Mouse (Mus musculus) heart, embryonic 15.5 days (tissue): ENCODE results near the gene Tmem151a. TPM values are rescaled to one million over a fixed set of nuclear protein-coding genes. Genes with fewer than 3 reads are reported as not detected.

Source experiments
- ATAC-seq: fragments of 200-750 bp; cut with Nextera tagmentation; replicated peaks from 2 replicates; pipeline ENCODE4 v1.8.0; 2017; ENCODE audit warnings: low read depth, moderate TSS enrichment; ENCODE audit not compliant: insufficient number of reproducible peaks, insufficient read depth, low FRiP score
- H3K27ac ChIP-seq: fragments of 300-500 bp; sonication (generic); 2 replicates; pipeline ENCODE4 v1.5.1; 2015; ENCODE audit warnings: mild to moderate bottlenecking, inconsistent platforms
- H3K27me3 ChIP-seq: fragments of 300-500 bp; sonication (generic); 2 replicates; pipeline ENCODE4 v1.6.1; 2015; ENCODE audit warnings: inconsistent platforms
- H3K36me3 ChIP-seq: fragments of 300-500 bp; sonication (generic); 2 replicates; pipeline ENCODE4 v1.6.1; 2015; ENCODE audit warnings: mild to moderate bottlenecking, inconsistent platforms
- H3K4me1 ChIP-seq: fragments of 300-500 bp; sonication (generic); replicated peaks from 2 replicates; pipeline ENCODE4 v1.6.1; 2015; ENCODE audit warnings: inconsistent platforms
- H3K4me2 ChIP-seq: fragments of 300-500 bp; sonication (generic); 2 replicates; pipeline ENCODE4 v1.6.1; 2015; ENCODE audit warnings: inconsistent platforms, mild to moderate bottlenecking, moderate library complexity
- H3K4me3 ChIP-seq: fragments of 300-500 bp; sonication (generic); 2 replicates; pipeline ENCODE4 v1.5.1; 2015; ENCODE audit warnings: mild to moderate bottlenecking, inconsistent platforms
- H3K9ac ChIP-seq: fragments of 300-500 bp; sonication (generic); 2 replicates; pipeline ENCODE4 v1.6.1; 2015; ENCODE audit warnings: mild to moderate bottlenecking, inconsistent platforms
- H3K9me3 ChIP-seq: fragments of 300-500 bp; sonication (generic); replicated peaks from 2 replicates; pipeline ENCODE4 v1.6.1; 2016; ENCODE audit warnings: inconsistent platforms
- WGBS: fragments of 180-500 bp; shearing (Covaris S2); methylation state at CpG from one replicate; pipeline ENCODE4 v1.1.7; 2015; ENCODE audit warnings: mixed read lengths; 5-methylcytosine and 5-hydroxymethylcytosine counted together
- polyA plus RNA-seq: library from polyadenylated mRNA; unstranded; fragments of >200 nt; fragmentation: Nextera tagmentation; extraction: Ambion mirVana; gene quantifications from 2 replicates; pipeline ENCODE4 v1.2.1, GENCODE M21; 2015

The Tmem151a gene
- polyA plus RNA-seq, 1 experiment from 2014 or later: 3.0 TPM

- Histone ChIP-seq H3K27me3 (no peaks in the 10 kb centered on the region), H3K9ac (no peak overlapping the region), H3K4me1 (peaks cover 43% of the 10 kb centered on the region), H3K4me3 (no peak overlapping the region), H3K36me3 (no peaks in the 10 kb centered on the region), H3K27ac (no peak overlapping the region), H3K9me3 (no peaks in the 10 kb centered on the region), H3K4me2 (no peak overlapping the region)
- WGBS: 61% methylated on average over 6 of the region's 6 CpGs
- no peak for ATAC-seq
Observed at GRCm38 (mm10) chr19:5062446-5062845, 22.9 kb downstream of the Tmem151a start.

- Histone ChIP-seq H3K4me2 (no peak overlapping the region), H3K9ac (no peak overlapping the region), H3K27ac (no peak overlapping the region), H3K27me3 (no peaks in the 10 kb centered on the region), H3K9me3 (no peaks in the 10 kb centered on the region), H3K36me3 (no peaks in the 10 kb centered on the region), H3K4me1 (peaks cover 39% of the 10 kb centered on the region), H3K4me3 (no peak overlapping the region)
- WGBS: 84% methylated on average over 5 of the region's 5 CpGs
- no peak for ATAC-seq
Observed at GRCm38 (mm10) chr19:5062041-5062440, 23.3 kb downstream of the Tmem151a start.

- Histone ChIP-seq H3K27me3 (no peaks in the 10 kb centered on the region), H3K9me3 (no peaks in the 10 kb centered on the region), H3K27ac (peak overlapping the region; percentile 29; the same call in 1 of the 2 replicates), H3K4me1 (peaks cover 37% of the 10 kb centered on the region), H3K36me3 (no peaks in the 10 kb centered on the region), H3K9ac (no peak overlapping the region), H3K4me3 (no peak overlapping the region), H3K4me2 (no peak overlapping the region)
- WGBS: 47% methylated on average over 5 of the region's 5 CpGs
- no peak; the same call in 1 of the 2 replicates for ATAC-seq
Observed at GRCm38 (mm10) chr19:5060365-5061330, 24.7 kb downstream of the Tmem151a start.

- Histone ChIP-seq H3K27me3 (peaks cover 5% of the 10 kb centered on the region; the same call in 1 of the 2 replicates), H3K4me3 (no peak overlapping the region), H3K9me3 (no peaks in the 10 kb centered on the region), H3K4me1 (peaks cover 32% of the 10 kb centered on the region), H3K27ac (peak overlapping the region; percentile 55), H3K9ac (0 out of 2 replicates have a peak overlapping the region, but pooled peaks have one; percentile 3), H3K36me3 (no peaks in the 10 kb centered on the region), H3K4me2 (no peak overlapping the region)
- peak; percentile 27 for ATAC-seq
- 8% methylated on average over 10 of the region's 10 CpGs for WGBS
Observed at GRCm38 (mm10) chr19:5058801-5059771, 26.2 kb downstream of the Tmem151a start.

DNA sequence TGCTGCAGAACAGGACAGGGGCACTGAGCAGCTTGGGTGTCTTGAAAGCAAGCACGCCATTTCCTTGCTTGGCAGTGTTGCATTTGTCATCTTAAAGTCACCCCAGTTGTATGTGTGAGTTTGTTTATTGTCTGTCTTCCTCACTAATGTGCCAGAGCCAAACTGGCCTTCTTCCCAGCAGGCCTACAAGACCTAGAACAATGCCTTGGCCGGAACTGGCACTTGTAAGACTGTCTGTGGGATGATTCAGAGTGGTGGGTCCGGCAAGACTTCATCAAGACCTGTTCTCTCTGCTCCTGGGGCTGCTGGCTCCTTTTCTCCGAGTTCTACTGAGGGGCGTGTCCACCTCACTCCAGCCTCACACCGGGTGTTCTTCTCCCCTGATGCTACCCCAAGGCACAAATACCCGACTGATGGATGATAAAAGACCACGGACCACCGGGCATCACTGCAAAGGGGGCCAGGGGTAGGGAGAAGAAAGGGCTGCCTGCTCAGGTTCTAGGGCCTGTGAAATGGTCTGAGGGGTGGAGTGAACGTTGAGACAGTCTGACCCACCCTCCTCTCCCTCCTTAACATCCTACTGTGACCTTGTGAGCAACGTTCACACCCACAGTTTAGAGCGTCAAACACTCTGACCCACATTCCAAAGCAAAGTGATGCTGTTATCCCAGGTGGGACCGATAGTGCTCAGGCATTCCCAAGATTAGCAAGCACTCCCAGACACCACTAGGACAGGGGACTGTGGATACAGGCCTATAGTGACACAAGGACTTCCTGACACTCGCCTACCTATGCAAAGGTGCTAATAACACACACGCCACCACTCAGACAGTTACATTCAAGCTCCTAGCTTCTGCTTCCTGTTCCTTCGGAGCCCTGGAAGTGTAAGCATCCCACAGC is 27.2 kb downstream of the Tmem151a start:
- no peak overlapping the region for H3K4me3 ChIP-seq
- H3K27me3 ChIP-seq: peaks cover 14% of the 10 kb centered on the region
- no peak overlapping the region for H3K4me2 ChIP-seq
- peaks cover 32% of the 10 kb centered on the region for H3K4me1 ChIP-seq
- no peaks in the 10 kb centered on the region for H3K36me3 ChIP-seq
- WGBS: 26% methylated on average over 16 of the region's 16 CpGs
- no peaks in the 10 kb centered on the region for H3K9me3 ChIP-seq
- no peak overlapping the region for H3K9ac ChIP-seq
- ATAC-seq: no peak
- peak overlapping the region; percentile 55 for H3K27ac ChIP-seq

DNA sequence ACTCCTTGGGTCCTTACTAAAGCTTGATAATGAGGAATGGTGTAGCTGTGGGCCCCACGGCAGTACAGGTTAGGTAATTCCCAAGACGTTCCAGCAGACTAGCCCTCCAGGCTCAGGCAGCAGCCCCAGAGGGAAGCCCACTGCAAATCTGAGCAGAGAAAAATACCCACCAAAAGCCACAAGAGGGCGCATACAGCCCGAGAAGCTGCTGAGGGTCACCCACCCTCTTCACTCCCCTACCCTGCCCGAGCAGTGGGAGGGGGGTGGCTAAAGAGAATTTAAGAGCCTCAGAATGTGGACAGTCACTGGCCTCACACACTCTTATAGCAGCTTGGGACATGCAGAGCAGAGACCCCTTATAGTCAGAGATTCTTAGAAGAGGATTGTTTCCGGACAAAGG is 29.1 kb downstream of the Tmem151a start:
- no peaks in the 10 kb centered on the region for H3K36me3 ChIP-seq
- H3K4me1 ChIP-seq: peaks cover 45% of the 10 kb centered on the region
- no peak overlapping the region for H3K4me3 ChIP-seq
- H3K4me2 ChIP-seq: no peak overlapping the region
- no peak overlapping the region for H3K27ac ChIP-seq
- H3K9ac ChIP-seq: no peak overlapping the region
- no peaks in the 10 kb centered on the region for H3K9me3 ChIP-seq
- peaks cover 23% of the 10 kb centered on the region for H3K27me3 ChIP-seq
- no peak for ATAC-seq
- WGBS: 10% methylated on average over 6 of the region's 6 CpGs

- no peak overlapping the region for H3K27ac ChIP-seq
- H3K9ac ChIP-seq: no peak overlapping the region
- H3K27me3 ChIP-seq: peaks cover 23% of the 10 kb centered on the region
- 23% methylated on average over 9 of the region's 9 CpGs for WGBS
- peaks cover 6% of the 10 kb centered on the region; the same call in 1 of the 2 replicates for H3K36me3 ChIP-seq
- peaks cover 40% of the 10 kb centered on the region for H3K4me1 ChIP-seq
- no peak for ATAC-seq
- H3K4me2 ChIP-seq: no peak overlapping the region
- H3K9me3 ChIP-seq: no peaks in the 10 kb centered on the region
- no peak overlapping the region for H3K4me3 ChIP-seq
Observed at GRCm38 (mm10) chr19:5053909-5054308, 31.4 kb downstream of the Tmem151a start.

DNA sequence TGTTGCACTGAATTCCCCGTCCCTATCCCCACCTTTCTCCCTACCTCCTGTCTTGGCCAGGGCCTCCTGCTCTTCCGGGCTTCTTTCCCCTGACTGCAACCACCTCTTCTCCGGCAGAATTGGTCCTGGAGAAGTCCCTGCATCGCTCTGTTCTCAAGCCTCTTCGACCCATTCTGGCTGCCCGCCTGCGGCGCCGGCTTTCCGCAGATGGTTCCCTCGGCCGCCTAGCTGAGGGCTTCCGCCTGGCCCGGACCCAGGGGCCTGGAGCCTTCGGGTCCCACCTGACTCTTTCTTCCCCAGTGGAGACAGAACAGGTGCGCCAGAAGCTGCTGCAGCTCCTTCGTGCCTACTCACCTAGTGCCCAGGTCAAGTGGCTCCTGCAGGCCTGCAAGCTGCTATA is 32.5 kb downstream of the Tmem151a start:
- no peak for ATAC-seq
- 67% methylated on average over 17 of the region's 17 CpGs for WGBS
- Histone ChIP-seq H3K4me1 (peaks cover 31% of the 10 kb centered on the region), H3K4me3 (no peak overlapping the region), H3K9ac (no peak overlapping the region), H3K36me3 (peaks cover 15% of the 10 kb centered on the region; the same call in 1 of the 2 replicates), H3K27ac (no peak overlapping the region), H3K27me3 (peaks cover 23% of the 10 kb centered on the region), H3K4me2 (no peak overlapping the region), H3K9me3 (no peaks in the 10 kb centered on the region)

GRCm38 (mm10) chr19:5052166-5052822 is 33.0 kb downstream of the Tmem151a start:
- 36% methylated on average over 25 of the region's 25 CpGs for WGBS
- no peak for ATAC-seq
- Histone ChIP-seq H3K4me3 (0 out of 2 replicates have a peak overlapping the region, but pooled peaks have one; percentile 31), H3K36me3 (peaks cover 19% of the 10 kb centered on the region; the same call in 1 of the 2 replicates), H3K4me2 (peak overlapping the region; percentile 51), H3K9me3 (no peaks in the 10 kb centered on the region), H3K27me3 (peaks cover 23% of the 10 kb centered on the region), H3K9ac (no peak overlapping the region), H3K27ac (no peak overlapping the region), H3K4me1 (peaks cover 31% of the 10 kb centered on the region)

DNA sequence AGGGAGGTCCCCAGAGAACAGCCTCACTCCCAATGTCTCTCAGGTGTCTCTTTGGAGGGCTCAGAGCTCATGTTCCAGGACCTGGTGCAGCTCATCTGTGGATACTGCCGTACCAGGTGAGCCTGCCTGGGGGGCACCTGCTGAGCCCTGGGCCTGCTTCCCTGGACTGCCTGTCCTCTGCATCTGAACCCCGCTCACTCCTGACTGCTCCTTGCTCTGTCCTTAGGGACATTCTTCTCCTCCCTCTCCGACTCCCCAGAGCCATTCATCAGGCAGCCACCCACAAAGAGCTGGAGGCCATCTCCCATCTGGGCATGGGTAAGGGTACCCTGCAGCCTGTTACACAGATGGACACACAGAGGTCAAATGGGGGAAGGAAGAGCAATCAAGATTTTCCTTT is 33.8 kb downstream of the Tmem151a start:
- Histone ChIP-seq H3K9ac (0 out of 2 replicates have a peak overlapping the region, but pooled peaks have one; percentile 8), H3K4me3 (peak overlapping the region; percentile 31), H3K36me3 (peaks cover 27% of the 10 kb centered on the region; the same call in 1 of the 2 replicates), H3K4me1 (peaks cover 31% of the 10 kb centered on the region), H3K4me2 (peak overlapping the region; percentile 51), H3K27me3 (peaks cover 23% of the 10 kb centered on the region), H3K27ac (0 out of 2 replicates have a peak overlapping the region, but pooled peaks have one; percentile 13), H3K9me3 (no peaks in the 10 kb centered on the region)
- no peak for ATAC-seq
- 45% methylated on average over 3 of the region's 3 CpGs for WGBS
